Mouse (Mus musculus) forebrain, postnatal 0 days (tissue): ENCODE data around the gene Akr1d1. TPM values are rescaled to one million over a fixed set of nuclear protein-coding genes. Genes with fewer than 3 reads are reported as not detected.
A peak's percentile ranks its signal among the peaks of the same experiment; 100 is the strongest.

ENCODE experiments used
- ATAC-seq: fragments of 200-750 bp; cut with Nextera tagmentation; 2 replicates; pipeline ENCODE4 v1.8.0; 2017; ENCODE audit warnings: mild to moderate bottlenecking, moderate library complexity
- DNase-seq: peaks from one replicate; pipeline ENCODE4 v3.0.0-alpha.2; 2015
- H3K27ac ChIP-seq: fragments of 300-500 bp; sonication (generic); 2 replicates; pipeline ENCODE4 v1.5.1; 2014; ENCODE audit warnings: low read depth, mild to moderate bottlenecking, antibody characterized with exemption, low read length, moderate library complexity, mixed read lengths
- H3K27me3 ChIP-seq: fragments of 300-500 bp; sonication (generic); 2 replicates; pipeline ENCODE4 v1.6.1; 2014; ENCODE audit warnings: mild to moderate bottlenecking, low read length, mixed read lengths; ENCODE audit not compliant: insufficient read depth
- H3K36me3 ChIP-seq: fragments of 300-500 bp; sonication (generic); 2 replicates; pipeline ENCODE4 v1.6.1; 2014; ENCODE audit warnings: mild to moderate bottlenecking, moderate library complexity; ENCODE audit not compliant: insufficient read depth
- H3K4me1 ChIP-seq: fragments of 300-500 bp; sonication (generic); 2 replicates; pipeline ENCODE4 v1.6.1; 2014; ENCODE audit warnings: antibody characterized with exemption; ENCODE audit not compliant: insufficient read depth
- H3K4me2 ChIP-seq: fragments of 300-500 bp; sonication (generic); 2 replicates; pipeline ENCODE4 v1.6.1; 2014; ENCODE audit warnings: low read depth, mild to moderate bottlenecking, moderate library complexity
- H3K4me3 ChIP-seq: fragments of 300-500 bp; sonication (generic); 2 replicates; pipeline ENCODE4 v1.5.1; 2014; ENCODE audit warnings: low read depth, low read length, mixed read lengths
- H3K9ac ChIP-seq: fragments of 300-500 bp; sonication (generic); 2 replicates; pipeline ENCODE4 v1.6.1; 2014; ENCODE audit warnings: mild to moderate bottlenecking
- H3K9me3 ChIP-seq: fragments of 300-500 bp; sonication (generic); 2 replicates; pipeline ENCODE4 v1.6.1; 2016; ENCODE audit warnings: low read length
- CTCF ChIP-seq: sonication (generic); IDR thresholded peaks from 2 replicates; pipeline ENCODE4 v1.5.1; 2016; ENCODE audit warnings: antibody characterized with exemption, control low read depth, low read depth
- WGBS: fragments of 180-500 bp; shearing (Covaris S2); extraction: QIAGEN DNeasy Blood & Tissue Kit; methylation state at CpG from one replicate; pipeline ENCODE4 v1.1.7; 2014; 5-methylcytosine and 5-hydroxymethylcytosine counted together
- polyA plus RNA-seq: library from polyadenylated mRNA; unstranded; fragments of >200 nt; fragmentation: Nextera tagmentation; extraction: Ambion mirVana; gene quantifications from 2 replicates; pipeline ENCODE4 v1.2.1, GENCODE M21; 2015
- total RNA-seq: library from RNA; depleted of rRNA; stranded (reverse); fragments of >200 nt; gene quantifications from 2 replicates; pipeline ENCODE4 v1.2.3, GENCODE M21; 2014; rRNA removed

The Akr1d1 gene
- total RNA-seq (not detected in 2 replicates), polyA plus RNA-seq (not detected in 2 replicates)

- 98% methylated on average over 4 of the region's 4 CpGs for WGBS
- Histone ChIP-seq H3K4me3 (no peak within 1 kb of the TSS), H3K9me3 (no peaks in the 10 kb centered on the region), H3K27ac (no peak within 1 kb of the TSS), H3K27me3 (no peaks in the 10 kb centered on the region), H3K4me1 (no peaks in the 10 kb centered on the region), H3K36me3 (no peaks in the 10 kb centered on the region), H3K9ac (no peak within 1 kb of the TSS), H3K4me2 (no peak within 1 kb of the TSS)
- no peak for TF ChIP-seq CTCF
- no peak for DNase-seq
- no peak for ATAC-seq
Observed at GRCm38 (mm10) chr6:37529940-37530339, at the start of gene Akr1d1. Gene Akr1d1, plus strand, starts transcription at chr6:37530173.

- Histone ChIP-seq H3K27me3 (no peaks in the 10 kb centered on the region), H3K4me3 (no peak overlapping the region), H3K27ac (no peak overlapping the region), H3K4me1 (no peaks in the 10 kb centered on the region), H3K4me2 (no peak overlapping the region), H3K36me3 (no peaks in the 10 kb centered on the region), H3K9me3 (no peaks in the 10 kb centered on the region), H3K9ac (no peak overlapping the region)
- no peak for ATAC-seq
- DNase-seq: no peak
- 94% methylated on average over 3 of the region's 3 CpGs for WGBS
- TF ChIP-seq CTCF: no peak
Observed at GRCm38 (mm10) chr6:37481147-37481546, 48.8 kb upstream of the Akr1d1 start.

GRCm38 (mm10) chr6:37483262-37483661 is 46.7 kb upstream of the Akr1d1 start:
- Histone ChIP-seq H3K4me2 (no peak overlapping the region), H3K27me3 (no peaks in the 10 kb centered on the region), H3K4me3 (no peak overlapping the region), H3K9ac (no peak overlapping the region), H3K27ac (no peak overlapping the region), H3K36me3 (no peaks in the 10 kb centered on the region), H3K9me3 (no peaks in the 10 kb centered on the region), H3K4me1 (no peaks in the 10 kb centered on the region)
- no peak for DNase-seq
- ATAC-seq: no peak
- no peak for TF ChIP-seq CTCF
- 68% methylated on average over 5 of the region's 5 CpGs for WGBS

- H3K27ac ChIP-seq: no peak overlapping the region
- no peak for TF ChIP-seq CTCF
- no peaks in the 10 kb centered on the region for H3K9me3 ChIP-seq
- DNase-seq: peak; percentile 37
- H3K36me3 ChIP-seq: no peaks in the 10 kb centered on the region
- no peak overlapping the region for H3K4me2 ChIP-seq
- 34% methylated on average over 1 of the region's 1 CpGs for WGBS
- no peak overlapping the region for H3K4me3 ChIP-seq
- no peaks in the 10 kb centered on the region for H3K4me1 ChIP-seq
- H3K27me3 ChIP-seq: no peaks in the 10 kb centered on the region
- H3K9ac ChIP-seq: no peak overlapping the region
- peak; percentile 56; the same call in 1 of the 2 replicates for ATAC-seq
Observed at GRCm38 (mm10) chr6:37484588-37485070, 45.3 kb upstream of the Akr1d1 start.

- DNase-seq: no peak
- Histone ChIP-seq H3K27ac (no peak overlapping the region), H3K27me3 (no peaks in the 10 kb centered on the region), H3K4me3 (no peak overlapping the region), H3K9ac (no peak overlapping the region), H3K9me3 (no peaks in the 10 kb centered on the region), H3K4me2 (no peak overlapping the region), H3K4me1 (no peaks in the 10 kb centered on the region), H3K36me3 (no peaks in the 10 kb centered on the region)
- no peak for TF ChIP-seq CTCF
- ATAC-seq: no peak
- 89% methylated on average over 4 of the region's 4 CpGs for WGBS
Observed at GRCm38 (mm10) chr6:37486502-37486901, 43.5 kb upstream of the Akr1d1 start.

GRCm38 (mm10) chr6:37492241-37492640 is 37.7 kb upstream of the Akr1d1 start:
- ATAC-seq: no peak

GRCm38 (mm10) chr6:37494957-37495356 is 35.0 kb upstream of the Akr1d1 start:
- Histone ChIP-seq H3K27ac (no peak overlapping the region), H3K4me3 (no peak overlapping the region), H3K9ac (no peak overlapping the region), H3K4me2 (no peak overlapping the region), H3K27me3 (no peaks in the 10 kb centered on the region), H3K9me3 (0 out of 2 replicates have a peak, but pooled peaks cover 4% of the 10 kb centered on the region), H3K36me3 (no peaks in the 10 kb centered on the region), H3K4me1 (no peaks in the 10 kb centered on the region)
- TF ChIP-seq CTCF: no peak
- no peak for ATAC-seq
- 95% methylated on average over 1 of the region's 1 CpGs for WGBS
- no peak for DNase-seq

More at GRCm38 (mm10) chr6:37492241-37492640, 37.7 kb upstream of the Akr1d1 start:
- H3K4me2 ChIP-seq: no peak overlapping the region
- no peak for DNase-seq
- no peaks in the 10 kb centered on the region for H3K36me3 ChIP-seq
- no peaks in the 10 kb centered on the region for H3K4me1 ChIP-seq
- no peak for TF ChIP-seq CTCF
- no peaks in the 10 kb centered on the region for H3K9me3 ChIP-seq
- no peak overlapping the region for H3K27ac ChIP-seq
- H3K27me3 ChIP-seq: no peaks in the 10 kb centered on the region
- no peak overlapping the region for H3K4me3 ChIP-seq
- H3K9ac ChIP-seq: no peak overlapping the region
- 86% methylated on average over 3 of the region's 3 CpGs for WGBS
